Mouse (Mus musculus): ENCODE measurements at regions not wholly inside any gene's neighbourhood (a gene's known extent, or its start where the extent isn't known, plus 50 kb on each side); places are given as distances from the start of the nearest gene placed in this dataset.

DNA sequence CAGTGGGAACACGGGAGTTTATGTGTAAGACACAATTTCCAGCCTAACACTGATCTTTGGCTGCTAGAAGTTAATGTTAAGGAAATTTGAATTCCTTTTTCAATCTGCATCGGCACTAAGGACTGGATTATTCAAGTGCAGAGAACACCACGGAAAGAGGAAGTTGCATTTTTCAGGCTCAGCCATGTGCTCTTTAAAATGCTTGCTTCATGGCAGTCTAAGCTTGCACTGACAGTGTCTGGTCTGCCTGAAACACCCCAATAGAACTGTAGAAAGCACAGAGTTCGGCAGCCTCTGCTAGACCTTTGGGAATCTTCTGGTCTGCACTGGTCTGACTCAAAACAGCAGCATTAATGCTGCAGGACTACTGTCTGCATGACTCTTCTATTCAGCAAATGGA, 348.8 kb downstream of the Tmem182 start:
- TF ChIP-seq CTCF (IDR thresholded peaks at IDR 0.05; ENCODE audit: insufficient read depth, low read depth, low read length) (no peak), POLR2A (IDR thresholded peaks at IDR 0.05; ENCODE audit: insufficient read depth, low read depth, low read length) (no peak)
